Mouse (Mus musculus) embryo, embryonic 11 days (tissue): ENCODE data around the gene Zfp62.
"Not testable (repeated sequence)": the region's sequence is repeated elsewhere in the genome, so short reads cannot be mapped to it uniquely, and the experiment has no call there.

ENCODE experiments used
- DNase-seq: peaks from one replicate; pipeline ENCODE4 v3.0.0-alpha.2; 2015

Gene Zfp62

GRCm38 (mm10) chr11:49203129-49203768 is at the start of gene Zfp62:
TSS of gene Zfp62 (plus strand) at chr11:49203292.
- peak; percentile 95 for DNase-seq

- DNase-seq = no peak
Observed at GRCm38 (mm10) chr11:49154077-49154476, 49.0 kb upstream of the Zfp62 start, which contains the start of gene Olfr1394. TSS of gene Olfr1394 (plus strand) at chr11:49154377.

GRCm38 (mm10) chr11:49156821-49157814 is 46.0 kb upstream of the Zfp62 start:
- no peak for DNase-seq

GRCm38 (mm10) chr11:49168839-49169611 is 34.1 kb upstream of the Zfp62 start:
- peak; percentile 56 for DNase-seq

GRCm38 (mm10) chr11:49170576-49170975 is 32.5 kb upstream of the Zfp62 start:
- DNase-seq = no peak

GRCm38 (mm10) chr11:49175345-49175744 is 27.7 kb upstream of the Zfp62 start:
- no peak for DNase-seq

- DNase-seq = not testable (repeated sequence)
Observed at GRCm38 (mm10) chr11:49176047-49176779, 26.9 kb upstream of the Zfp62 start.

GRCm38 (mm10) chr11:49183172-49183571 is 19.9 kb upstream of the Zfp62 start:
- no peak for DNase-seq

GRCm38 (mm10) chr11:49186452-49186851 is 16.6 kb upstream of the Zfp62 start:
- no peak for DNase-seq

- no peak for DNase-seq
Observed at GRCm38 (mm10) chr11:49186955-49187488, 16.1 kb upstream of the Zfp62 start, which contains the start of gene Btnl9. TSS of gene Btnl9 (minus strand) at chr11:49187159.

GRCm38 (mm10) chr11:49187701-49188100 is 15.4 kb upstream of the Zfp62 start:
- no peak for DNase-seq

GRCm38 (mm10) chr11:49189737-49190136 is 13.4 kb upstream of the Zfp62 start:
- peak; percentile 64 for DNase-seq

GRCm38 (mm10) chr11:49191083-49191482 is 12.0 kb upstream of the Zfp62 start:
- no peak for DNase-seq

- not testable (repeated sequence) for DNase-seq
Observed at GRCm38 (mm10) chr11:49194771-49195170, 8.3 kb upstream of the Zfp62 start.

GRCm38 (mm10) chr11:49195819-49196322 is 7.2 kb upstream of the Zfp62 start:
- no peak for DNase-seq

- DNase-seq = no peak
Observed at GRCm38 (mm10) chr11:49200666-49201065, 2.4 kb upstream of the Zfp62 start.

GRCm38 (mm10) chr11:49201142-49201541 is 1.9 kb upstream of the Zfp62 start:
- no peak for DNase-seq

- no peak for DNase-seq
Observed at GRCm38 (mm10) chr11:49202071-49202470, 1.0 kb upstream of the Zfp62 start.

GRCm38 (mm10) chr11:49202523-49203061 is 500 bp upstream of the Zfp62 start:
- DNase-seq = peak; percentile 24

- peak; percentile 68 for DNase-seq
Observed at GRCm38 (mm10) chr11:49203771-49204497, 842 bp downstream of the Zfp62 start.
